Mouse (Mus musculus) lung, embryonic 14.5 days (tissue): ENCODE results near the gene Klhdc8a. TPM values are rescaled to one million over a fixed set of nuclear protein-coding genes. Genes with fewer than 3 reads are reported as not detected.

ENCODE experiments used
- ATAC-seq: fragments of 200-750 bp; cut with Nextera tagmentation; 2 replicates; pipeline ENCODE4 v1.8.0; 2017; ENCODE audit warnings: mild to moderate bottlenecking, moderate TSS enrichment, moderate library complexity; ENCODE audit not compliant: insufficient read depth
- DNase-seq: peaks from one replicate; pipeline ENCODE4 v3.0.0-alpha.2; 2015
- H3K27ac ChIP-seq: fragments of 300-500 bp; sonication (generic); 2 replicates; pipeline ENCODE4 v1.5.1; 2014; ENCODE audit warnings: low read depth, mild to moderate bottlenecking, moderate library complexity
- H3K27me3 ChIP-seq: fragments of 300-500 bp; sonication (generic); 2 replicates; pipeline ENCODE4 v1.6.1; 2014; ENCODE audit warnings: low read length, control low read depth; ENCODE audit not compliant: insufficient read depth
- H3K36me3 ChIP-seq: fragments of 300-500 bp; sonication (generic); 2 replicates; pipeline ENCODE4 v1.6.1; 2014; ENCODE audit warnings: control low read depth; ENCODE audit not compliant: insufficient read depth
- H3K4me1 ChIP-seq: fragments of 300-500 bp; sonication (generic); 2 replicates; pipeline ENCODE4 v1.6.1; 2014; ENCODE audit warnings: antibody characterized with exemption, control low read depth; ENCODE audit not compliant: insufficient read depth
- H3K4me2 ChIP-seq: fragments of 300-500 bp; sonication (generic); 2 replicates; pipeline ENCODE4 v1.6.1; 2014; ENCODE audit warnings: mild to moderate bottlenecking
- H3K4me3 ChIP-seq: fragments of 300-500 bp; sonication (generic); 2 replicates; pipeline ENCODE4 v1.5.1; 2014; ENCODE audit warnings: low read depth, low read length
- H3K9ac ChIP-seq: fragments of 300-500 bp; sonication (generic); 2 replicates; pipeline ENCODE4 v1.6.1; 2014
- H3K9me3 ChIP-seq: fragments of 300-500 bp; sonication (generic); 2 replicates; pipeline ENCODE4 v1.6.1; 2016; ENCODE audit warnings: low read depth, low read length, control low read depth
- CTCF ChIP-seq: IDR thresholded peaks from 2 replicates; pipeline ENCODE4 v1.5.1; 2016; ENCODE audit warnings: antibody characterized with exemption, low read depth
- WGBS: fragments of 180-500 bp; shearing (Covaris S2); extraction: QIAGEN DNeasy Blood & Tissue Kit; methylation state at CpG from one replicate; pipeline ENCODE4 v1.1.7; 2014; 5-methylcytosine and 5-hydroxymethylcytosine counted together
- polyA plus RNA-seq: library from polyadenylated mRNA; unstranded; fragments of >200 nt; fragmentation: Nextera tagmentation; extraction: Ambion mirVana; gene quantifications from 2 replicates; pipeline ENCODE4 v1.2.1, GENCODE M21; 2014

The Klhdc8a gene
- polyA plus RNA-seq, 1 experiment from 2014 or later: 0.46 TPM

- H3K4me1 ChIP-seq: peaks cover 27% of the 10 kb centered on the region
- no peak for TF ChIP-seq CTCF
- peak overlapping the region; percentile 97 for H3K4me2 ChIP-seq
- H3K27me3 ChIP-seq: peaks cover 3% of the 10 kb centered on the region; the same call in 1 of the 2 replicates
- peak; percentile 69 for DNase-seq
- H3K4me3 ChIP-seq: peak overlapping the region; percentile 6; the same call in 1 of the 2 replicates
- no peak overlapping the region for H3K9ac ChIP-seq
- 29% methylated on average over 8 of the region's 8 CpGs for WGBS
- 0 out of 2 replicates have a peak, but pooled peaks cover 6% of the 10 kb centered on the region for H3K36me3 ChIP-seq
- no peaks in the 10 kb centered on the region for H3K9me3 ChIP-seq
- ATAC-seq: peak; percentile 18; the same call in 1 of the 2 replicates
- H3K27ac ChIP-seq: peak overlapping the region; percentile 77
Measured at GRCm38 (mm10) chr1:132317894-132318863, 19.8 kb downstream of the Klhdc8a start.

- no peaks in the 10 kb centered on the region for H3K9me3 ChIP-seq
- H3K4me2 ChIP-seq: peak overlapping the region; percentile 29
- peaks cover 3% of the 10 kb centered on the region; the same call in 1 of the 2 replicates for H3K27me3 ChIP-seq
- DNase-seq (peak; percentile 91), ATAC-seq (peak; percentile 42; the same call in 1 of the 2 replicates)
- H3K36me3 ChIP-seq: 0 out of 2 replicates have a peak, but pooled peaks cover 6% of the 10 kb centered on the region
- peak overlapping the region; percentile 77 for H3K27ac ChIP-seq
- TF ChIP-seq CTCF: no peak
- WGBS: 40% methylated on average over 5 of the region's 5 CpGs
- no peak overlapping the region for H3K4me3 ChIP-seq
- no peak overlapping the region for H3K9ac ChIP-seq
- H3K4me1 ChIP-seq: peaks cover 27% of the 10 kb centered on the region
Measured at GRCm38 (mm10) chr1:132319242-132319641, 20.8 kb downstream of the Klhdc8a start.

- H3K4me2 ChIP-seq: no peak overlapping the region
- no peaks in the 10 kb centered on the region for H3K9me3 ChIP-seq
- H3K36me3 ChIP-seq: peaks cover 18% of the 10 kb centered on the region; the same call in 1 of the 2 replicates
- peak overlapping the region; percentile 40; the same call in 1 of the 2 replicates for H3K27ac ChIP-seq
- H3K4me3 ChIP-seq: no peak overlapping the region
- H3K9ac ChIP-seq: no peak overlapping the region
- no peak for DNase-seq
- peaks cover 27% of the 10 kb centered on the region for H3K4me1 ChIP-seq
- 67% methylated on average over 7 of the region's 7 CpGs for whole genome bisulfite sequencing
- no peak for TF ChIP-seq CTCF
- H3K27me3 ChIP-seq: no peaks in the 10 kb centered on the region
- ATAC-seq: no peak
Measured at GRCm38 (mm10) chr1:132321821-132322580, 23.6 kb downstream of the Klhdc8a start.

GRCm38 (mm10) chr1:132322711-132323542 is 24.5 kb downstream of the Klhdc8a start:
- Histone ChIP-seq H3K36me3 (peaks cover 19% of the 10 kb centered on the region; the same call in 1 of the 2 replicates), H3K4me1 (peaks cover 27% of the 10 kb centered on the region), H3K27me3 (no peaks in the 10 kb centered on the region), H3K4me2 (peak overlapping the region; percentile 15; the same call in 1 of the 2 replicates), H3K9ac (0 out of 2 replicates have a peak overlapping the region, but pooled peaks have one; percentile 15), H3K27ac (peak overlapping the region; percentile 40; the same call in 1 of the 2 replicates), H3K9me3 (no peaks in the 10 kb centered on the region), H3K4me3 (no peak overlapping the region)
- peak; percentile 72 for DNase-seq
- WGBS: 38% methylated on average over 13 of the region's 13 CpGs
- no peak for TF ChIP-seq CTCF
- ATAC-seq: peak; percentile 48; the same call in 1 of the 2 replicates

GRCm38 (mm10) chr1:132326777-132327176 is 28.4 kb downstream of the Klhdc8a start:
- Histone ChIP-seq H3K4me2 (no peak overlapping the region), H3K4me1 (peaks cover 11% of the 10 kb centered on the region), H3K4me3 (no peak overlapping the region), H3K9me3 (no peaks in the 10 kb centered on the region), H3K27ac (no peak overlapping the region), H3K9ac (no peak overlapping the region), H3K27me3 (no peaks in the 10 kb centered on the region), H3K36me3 (peaks cover 43% of the 10 kb centered on the region)
- ATAC-seq: no peak; the same call in 1 of the 2 replicates
- WGBS: 44% methylated on average over 9 of the region's 9 CpGs
- DNase-seq: peak; percentile 56
- no peak for TF ChIP-seq CTCF

GRCm38 (mm10) chr1:132327477-132327876 is 29.1 kb downstream of the Klhdc8a start:
- H3K9ac ChIP-seq: no peak overlapping the region
- H3K36me3 ChIP-seq: peaks cover 50% of the 10 kb centered on the region
- H3K27me3 ChIP-seq: no peaks in the 10 kb centered on the region
- peaks cover 6% of the 10 kb centered on the region for H3K4me1 ChIP-seq
- H3K4me2 ChIP-seq: no peak overlapping the region
- ATAC-seq (no peak), DNase-seq (no peak)
- WGBS: 79% methylated on average over 17 of the region's 17 CpGs
- TF ChIP-seq CTCF: no peak
- no peak overlapping the region for H3K27ac ChIP-seq
- H3K4me3 ChIP-seq: no peak overlapping the region
- H3K9me3 ChIP-seq: no peaks in the 10 kb centered on the region
